Mouse (Mus musculus) CH12.LX (cell line): Measurements from ENCODE around the gene Thoc7.

Experiments used
- E2F4 ChIP-seq: IDR thresholded peaks from 2 replicates; pipeline ENCODE4 v1.6.1; 2011; ENCODE audit warnings: low read depth, low read length, improper control_type of control experiment; ENCODE audit not compliant: insufficient replicate concordance
- HCFC1 ChIP-seq: IDR thresholded peaks from 2 replicates; pipeline ENCODE4 v1.6.1; 2012; ENCODE audit warnings: low read depth, mild to moderate bottlenecking, inconsistent platforms, low read length, improper control_type of control experiment
- POLR2A ChIP-seq: IDR thresholded peaks from 2 replicates; pipeline ENCODE4 v1.6.1; 2011; ENCODE audit warnings: low read depth, mild to moderate bottlenecking, improper control_type of control experiment, low read length
- ZC3H11A ChIP-seq: IDR thresholded peaks from 2 replicates; pipeline ENCODE4 v1.6.1; 2012; ENCODE audit warnings: low read depth, mild to moderate bottlenecking, inconsistent platforms, low read length, improper control_type of control experiment

- no peak for TF ChIP-seq POLR2A
- TF ChIP-seq E2F4: no peak
- TF ChIP-seq ZC3H11A: no peak
- no peak for TF ChIP-seq HCFC1
These were observed 29.1 kb upstream of the Thoc7 start for GRCm38 (mm10) chr14:13990741-13991140.
